Mouse (Mus musculus) layer of hippocampus, postnatal 25 days (tissue): Measurements from ENCODE around the gene Lrsam1. TPM values are rescaled to one million over a fixed set of nuclear protein-coding genes. Genes with fewer than 3 reads are reported as not detected.
"Not testable (repeated sequence)": the region's sequence is repeated elsewhere in the genome, so short reads cannot be mapped to it uniquely, and the experiment has no call there.

Experiments
- DNase-seq, 2 experiments: peaks; one replicate each; pipeline ENCODE4 v3.0.0; 2022; ENCODE audit warnings: mixed read lengths in 2 of 2, low spot score in 1 of 2; ENCODE audit errors: extremely low spot score in 1 of 2
- total RNA-seq, 2 experiments: library from RNA; stranded (reverse); gene quantifications; 2 replicates each; pipeline ENCODE4 v1.2.3; 2021

Lrsam1 gene
- total RNA-seq, result 10 to 100 TPM; 35.6 to 36.1 TPM

DNA sequence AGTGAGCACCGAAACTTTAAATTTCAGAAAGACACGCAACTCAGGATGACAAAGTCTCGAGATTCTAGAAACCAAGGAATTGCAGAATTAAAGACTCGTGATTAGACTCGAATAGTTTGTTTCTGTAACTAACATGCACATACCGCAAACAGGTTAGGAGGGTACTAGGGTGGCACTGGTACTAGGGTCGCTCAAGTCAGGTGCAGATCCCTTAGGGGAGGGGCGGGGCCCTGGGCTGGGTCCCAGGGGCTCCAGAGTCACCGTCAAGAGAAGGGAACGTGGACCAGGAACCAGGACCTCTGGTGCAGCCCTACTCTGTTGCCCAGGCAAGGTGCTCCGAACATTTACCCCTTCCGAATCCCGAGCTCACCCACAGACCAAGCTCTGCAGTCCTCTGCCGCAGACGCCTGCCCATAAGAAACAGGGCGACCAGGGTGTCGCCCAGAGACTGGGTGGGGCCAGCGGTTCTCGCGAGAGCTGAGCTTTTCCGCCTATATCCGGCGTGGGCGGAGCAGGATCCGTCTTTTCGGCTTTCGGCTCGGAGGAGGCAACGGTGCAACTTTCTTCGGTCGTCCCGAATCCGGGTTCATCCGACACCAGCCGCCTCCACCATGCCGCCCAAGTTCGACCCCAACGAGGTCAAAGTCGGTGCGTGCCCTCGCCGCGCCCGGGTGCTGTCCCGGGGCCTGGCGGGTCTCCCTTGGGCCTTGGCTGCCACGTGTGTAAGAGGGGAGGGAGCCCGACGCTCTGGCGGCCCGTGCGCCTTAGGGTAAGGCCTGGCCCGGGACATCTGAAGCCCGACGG lies at the start of gene Lrsam1, which contains the start of gene Rpl12:
Gene Lrsam1 (minus strand): TSS at position 423 of the 804 bp plus-strand sequence.
Gene Rpl12 (plus strand): TSS at position 368 of the 804 bp plus-strand sequence.
- DNase-seq, result peak; percentile 89 to 90

DNA sequence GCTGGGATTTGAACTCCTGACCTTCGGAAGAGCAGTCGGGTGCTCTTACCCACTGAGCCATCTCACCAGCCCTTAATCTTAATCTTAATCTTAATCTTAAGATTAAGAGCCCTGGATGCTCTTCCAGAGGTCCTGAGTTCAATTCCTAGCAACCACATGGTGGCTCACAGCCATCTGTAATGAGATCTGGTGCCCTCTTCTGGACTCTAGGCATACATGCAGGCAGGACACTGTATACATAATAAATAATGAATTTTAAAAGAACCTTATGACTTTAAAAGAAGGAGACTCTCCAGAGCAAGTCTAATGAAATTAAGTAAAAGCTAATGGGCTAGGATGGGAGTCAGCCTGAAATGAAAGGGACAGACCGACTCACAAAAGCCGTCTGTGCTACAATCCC lies 47.6 kb upstream of the Lrsam1 start:
- DNase-seq, result not testable (repeated sequence)

- no peak for DNase-seq
Observed at GRCm38 (mm10) chr2:33005041-33005440, 43.6 kb upstream of the Lrsam1 start.

GRCm38 (mm10) chr2:33002144-33002543 lies 40.7 kb upstream of the Lrsam1 start:
- no peak for DNase-seq

DNA sequence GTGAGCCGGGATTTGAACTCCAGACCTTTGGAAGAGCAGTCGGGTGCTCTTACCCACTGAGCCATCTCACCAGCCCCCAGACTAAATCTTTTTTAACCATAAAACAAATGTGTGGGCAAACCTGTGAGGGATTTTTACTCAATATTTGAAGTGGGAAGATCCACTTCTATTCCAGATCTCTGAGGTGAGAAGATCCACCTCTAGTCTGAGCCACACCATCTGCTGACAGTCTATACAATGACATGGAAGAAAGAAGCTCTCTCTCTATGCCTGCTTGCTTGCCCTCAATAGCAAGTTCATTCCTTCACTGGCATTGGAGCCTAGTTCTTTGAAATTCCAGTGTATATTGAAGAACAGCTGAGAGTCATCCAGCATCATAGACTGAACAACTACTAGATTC lies 38.3 kb upstream of the Lrsam1 start:
- DNase-seq, result no peak

DNA sequence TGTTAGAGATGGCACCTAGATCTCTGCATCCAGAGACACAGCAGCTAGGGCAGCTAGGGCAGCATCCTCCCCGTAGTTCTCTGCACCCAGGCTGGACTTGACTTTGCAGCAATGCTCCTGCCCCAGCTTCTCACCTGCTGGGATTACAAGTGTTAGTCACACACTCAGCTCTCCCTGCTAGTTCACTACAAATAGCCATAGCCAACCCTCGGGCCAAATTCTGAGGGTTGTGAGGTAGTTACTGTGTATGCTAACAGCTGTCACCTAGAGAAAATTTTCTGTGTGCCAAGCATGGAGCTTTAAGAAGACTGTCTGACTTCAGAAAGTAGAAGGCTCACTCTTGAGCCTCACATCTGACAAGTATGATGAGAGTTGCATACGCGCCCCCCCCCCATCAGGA lies 36.4 kb upstream of the Lrsam1 start:
- DNase-seq, result no peak

DNA sequence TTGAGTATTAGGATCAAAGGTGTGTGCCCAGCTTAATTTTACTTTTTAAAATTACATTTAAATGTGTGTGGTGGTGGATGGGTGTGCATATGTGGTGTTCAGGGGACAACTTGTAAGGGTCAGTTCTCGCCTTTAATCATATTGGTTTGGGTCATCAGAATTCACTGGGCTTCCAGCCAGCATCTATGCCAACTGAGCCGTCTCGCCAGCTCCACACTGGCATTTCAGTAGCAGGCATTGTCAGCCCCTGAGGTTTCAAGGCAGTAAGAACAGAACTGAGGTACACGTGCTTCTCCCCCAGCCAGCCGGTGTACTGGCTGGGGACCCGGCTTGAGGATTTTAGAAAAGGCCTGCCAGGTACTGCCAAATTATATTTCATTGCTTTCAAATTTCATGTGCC lies 35.7 kb upstream of the Lrsam1 start:
- no peak for DNase-seq

DNA sequence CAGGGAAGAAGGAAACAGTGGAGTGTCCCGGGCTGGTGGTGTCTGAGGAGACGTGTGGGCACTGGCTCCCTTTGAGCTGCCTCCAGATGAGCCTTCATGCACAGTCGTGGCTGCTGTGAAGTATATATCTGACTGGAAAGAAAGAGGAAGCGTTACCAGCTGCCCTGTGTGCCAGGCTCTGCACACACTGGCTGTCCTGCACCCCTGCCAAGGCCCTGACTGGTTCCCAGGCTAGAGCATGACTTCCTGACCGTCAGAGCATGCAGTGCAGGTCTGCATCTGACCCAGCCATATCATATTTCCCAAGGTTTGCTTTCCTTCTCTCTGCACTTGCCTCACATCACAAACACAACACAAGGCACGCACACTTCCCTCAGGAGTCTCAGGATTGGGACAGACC lies 30.7 kb upstream of the Lrsam1 start:
- no peak for DNase-seq

GRCm38 (mm10) chr2:32990167-32990832 lies 28.9 kb upstream of the Lrsam1 start:
- DNase-seq, result no peak

DNA sequence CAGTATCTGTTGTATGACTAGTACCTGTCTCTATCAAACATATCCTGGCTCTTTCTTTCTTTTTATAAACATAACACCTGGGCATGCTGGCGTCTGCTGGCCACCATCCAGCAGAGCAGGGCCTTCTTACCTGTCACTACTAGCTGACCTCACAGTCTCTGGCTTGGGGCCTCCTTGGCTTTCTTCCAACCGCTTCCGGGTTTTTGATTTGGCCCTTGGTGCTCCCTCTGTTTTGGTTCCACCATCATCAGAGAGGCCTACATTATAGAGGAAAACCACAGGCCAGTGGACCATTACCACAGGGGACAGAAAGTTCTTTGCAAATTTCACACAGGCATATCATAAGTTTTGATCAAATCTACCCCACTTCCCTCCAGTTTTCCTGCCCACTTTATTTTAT lies 28.0 kb upstream of the Lrsam1 start:
- DNase-seq, result no peak

DNA sequence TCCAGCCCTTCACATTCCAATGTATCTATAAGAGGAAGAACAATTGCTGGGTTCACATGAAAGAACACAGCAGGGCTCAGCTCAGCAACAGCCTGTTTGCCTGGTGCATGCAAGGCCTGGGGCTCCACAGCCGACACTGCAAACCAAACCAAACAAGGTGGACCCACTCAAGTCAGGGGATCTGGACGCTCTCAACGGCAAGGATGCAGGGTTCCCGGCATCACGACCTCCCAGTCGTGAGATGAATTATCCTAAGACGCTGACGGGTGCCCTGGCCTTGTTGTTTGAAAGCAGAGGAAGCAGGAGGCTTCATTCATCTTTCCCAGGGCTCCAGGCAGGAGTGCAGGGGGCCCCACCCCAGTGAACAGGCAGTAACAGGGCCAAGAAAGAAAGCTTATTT lies 24.4 kb upstream of the Lrsam1 start:
- DNase-seq, result no peak

DNA sequence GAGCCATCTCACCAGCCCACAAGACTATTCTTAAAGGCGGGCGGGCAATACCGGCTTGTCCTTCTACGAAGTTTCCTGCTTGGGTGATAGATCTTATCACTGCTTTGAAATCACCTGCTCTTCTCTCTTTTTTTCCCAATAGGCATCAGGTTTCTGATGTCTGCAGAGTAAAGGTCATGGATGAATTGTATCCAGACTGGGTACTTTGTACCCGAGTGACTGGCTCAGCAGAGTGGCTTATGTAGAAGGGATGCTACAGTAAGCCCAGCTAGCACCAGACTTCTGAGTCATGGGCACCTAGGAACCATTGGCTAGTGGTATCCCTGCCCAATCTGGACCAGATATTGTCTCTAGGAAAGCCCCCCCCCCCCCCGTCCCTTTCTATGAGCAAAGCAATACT lies 22.2 kb upstream of the Lrsam1 start:
- DNase-seq, result no peak

- DNase-seq, result no peak
Observed at GRCm38 (mm10) chr2:32982700-32983099, 21.3 kb upstream of the Lrsam1 start.

- peak; percentile 71 to 72 for DNase-seq
Observed at GRCm38 (mm10) chr2:32981725-32982271, 20.4 kb upstream of the Lrsam1 start, which contains the start of gene Slc2a8. Gene Slc2a8, minus strand, starts transcription at chr2:32982083.

- DNase-seq, result no peak
Observed at GRCm38 (mm10) chr2:32981281-32981680, 19.9 kb upstream of the Lrsam1 start.

- DNase-seq, result no peak
Observed at GRCm38 (mm10) chr2:32979675-32980074, 18.3 kb upstream of the Lrsam1 start.

- no peak for DNase-seq
Observed at GRCm38 (mm10) chr2:32978675-32979074, 17.3 kb upstream of the Lrsam1 start.

DNA sequence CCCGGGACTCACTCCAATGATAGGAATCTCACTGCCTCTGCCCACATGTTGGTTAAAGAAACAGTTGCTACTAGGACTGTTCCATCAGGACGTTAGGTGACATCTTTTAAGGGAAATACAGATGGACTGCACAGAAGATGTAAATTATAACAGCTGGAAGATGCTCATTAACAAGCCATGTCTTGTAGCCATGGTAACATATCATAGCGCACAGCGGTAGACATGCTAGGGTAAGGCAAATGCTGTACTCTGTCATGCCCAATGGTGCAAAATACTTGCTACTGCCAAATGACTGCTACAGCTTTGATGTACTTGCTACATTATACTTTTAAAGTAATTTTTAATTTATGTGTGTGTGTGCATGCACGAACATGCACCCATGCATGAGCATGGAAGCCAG lies 15.7 kb upstream of the Lrsam1 start:
- no peak for DNase-seq

DNA sequence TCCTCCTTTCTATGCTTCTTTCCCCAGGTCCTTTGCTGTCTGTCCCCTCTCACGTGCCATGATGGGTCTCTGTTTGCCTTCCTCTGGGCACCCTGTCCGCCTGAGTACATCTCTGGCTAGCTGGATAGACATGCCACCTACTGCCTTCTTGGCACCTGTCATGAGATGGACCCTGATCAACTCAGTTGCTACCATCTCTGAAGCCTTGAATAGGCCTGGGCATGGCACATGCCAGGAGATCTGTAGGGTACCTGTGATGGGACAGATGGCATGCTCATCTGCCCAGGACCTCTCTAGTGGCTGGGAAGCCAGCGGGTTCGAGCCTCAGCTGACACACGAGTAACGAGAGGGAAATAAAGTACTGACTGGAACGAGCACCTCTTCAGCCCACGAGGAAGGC lies 12.8 kb upstream of the Lrsam1 start:
- DNase-seq, result no peak

GRCm38 (mm10) chr2:32971235-32971634 lies 9.8 kb upstream of the Lrsam1 start:
- no peak for DNase-seq

DNA sequence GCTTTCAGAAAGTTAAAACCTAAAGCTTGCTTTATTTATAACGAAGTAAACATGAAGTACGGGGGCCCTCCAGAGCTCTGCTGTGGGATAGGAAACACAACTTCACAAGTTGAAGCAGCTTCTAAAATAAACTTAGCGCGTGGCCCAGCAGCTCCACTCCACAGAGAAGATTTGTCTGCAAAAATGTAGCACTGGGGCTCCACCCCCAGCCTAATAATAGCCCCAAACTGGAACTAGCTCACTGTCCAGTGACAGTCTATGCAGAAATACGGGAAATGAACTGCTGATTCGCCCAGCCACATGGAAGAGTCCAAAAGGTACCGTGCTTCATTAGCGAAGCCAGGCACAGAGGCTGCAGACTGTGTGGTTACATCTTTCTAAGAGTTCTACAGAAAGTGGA lies 7.9 kb upstream of the Lrsam1 start:
- no peak for DNase-seq
